In genomic region chr1:155293446-155293845, GRCm38 (mm10) we compare ENCODE assay signal across 8 mouse cellular contexts. TPM values are rescaled to one million over a fixed set of nuclear protein-coding genes. Genes with fewer than 3 reads are reported as not detected.
DNase-seq lines count a peak whose midpoint lies in the region; ATAC-seq and TF ChIP-seq lines count a peak whose summit lies in the region.

No protein-coding gene starts in this region.

- no peak for DNase-seq in left cerebral cortex, adult 2 months (ENCODE audit: extremely low spot score in 1 of 2, low spot score in 2 of 2)
- DNase-seq in left cerebral cortex, postnatal 4 days: no peak
- peak; percentile 74 for DNase-seq in ES-E14 (ENCODE audit: low read depth, low spot score)
- DNase-seq in cerebellum, adult 9-11 months: peak; percentile 30
- peak; percentile 61 for DNase-seq in large intestine, adult 2 months (ENCODE audit: low read depth, low spot score)
- DNase-seq in gastrocnemius, postnatal 25 days: no peak

- H3K4me2 ChIP-seq in heart, embryonic 13.5 days: 0 out of 2 replicates have a peak overlapping the region, but pooled peaks have one; percentile 28
- H3K4me2 ChIP-seq in midbrain, embryonic 16.5 days (ENCODE audit: low read length): no peak overlapping the region

- H3K27ac ChIP-seq in left cerebral cortex, adult 2 months: no peak overlapping the region
- H3K27ac ChIP-seq in ES-E14 (ENCODE audit: insufficient read depth, low read depth, low read length, poor library complexity, severe bottlenecking): no peak overlapping the region
- H3K27ac ChIP-seq in heart, embryonic 13.5 days (replicated peaks): no peak overlapping the region
- H3K27ac ChIP-seq in midbrain, embryonic 16.5 days (ENCODE audit: low read length): peak overlapping the region; percentile 53; the same call in 1 of the 2 replicates

- ATAC-seq in heart, embryonic 13.5 days (ENCODE audit: extremely low read depth, insufficient number of reproducible peaks, low FRiP score, low TSS enrichment): no peak
- ATAC-seq in midbrain, embryonic 16.5 days: peak; percentile 91

- H3K9ac ChIP-seq in ES-E14 (ENCODE audit: insufficient read depth, low read depth, low read length, poor library complexity, severe bottlenecking): no peak overlapping the region
- H3K9ac ChIP-seq in heart, embryonic 13.5 days: no peak overlapping the region
- no peak overlapping the region for H3K9ac ChIP-seq in midbrain, embryonic 16.5 days (ENCODE audit: low read depth, low read length)

- in situ Hi-C loops in ES-E14 (cut with MboI; ENCODE audit: low sequenced_read_pairs in 2 of 2, unreplicated experiment in 2 of 2): loop anchor here (5.0 to 10.0 kb wide), 2 partner anchors 231 to 239 kb away; no protein-coding TSS in a partner anchor

- intact Hi-C loops in left cerebral cortex, adult 2 months (cut with DNase I): loop anchor here (1.0 kb wide), 1 partner anchor 244 kb away; no protein-coding TSS in a partner anchor
- intact Hi-C loops in left cerebral cortex, postnatal 4 days (cut with DNase I): loop anchor here (2.0 kb wide), 1 partner anchor 243 kb away; no protein-coding TSS in a partner anchor

- TF ChIP-seq CTCF in left cerebral cortex, adult 2 months (IDR thresholded peaks at IDR 0.05): peak; percentile 82

- no peaks in the 10 kb centered on the region for H3K36me3 ChIP-seq in ES-E14 (ENCODE audit: control insufficient read depth, insufficient read depth, low read length, poor library complexity, severe bottlenecking)
- H3K36me3 ChIP-seq in heart, embryonic 13.5 days: peaks cover 25% of the 10 kb centered on the region
- peaks cover 10% of the 10 kb centered on the region; the same call in 1 of the 2 replicates for H3K36me3 ChIP-seq in midbrain, embryonic 16.5 days (ENCODE audit: control insufficient read depth, insufficient read depth, low read length)

- H3K27me3 ChIP-seq in heart, embryonic 13.5 days (replicated peaks): no peaks in the 10 kb centered on the region
- H3K27me3 ChIP-seq in midbrain, embryonic 16.5 days (ENCODE audit: control insufficient read depth, insufficient read depth, low read depth, low read length): no peaks in the 10 kb centered on the region

- H3K4me3 ChIP-seq in left cerebral cortex, adult 2 months: no peak overlapping the region
- H3K4me3 ChIP-seq in ES-E14 (ENCODE audit: insufficient read depth in 1 of 2, low read depth in 1 of 2, low read length in 2 of 2, poor library complexity in 1 of 2, severe bottlenecking in 1 of 2): no peak overlapping the region
- H3K4me3 ChIP-seq in heart, embryonic 13.5 days: no peak overlapping the region
- H3K4me3 ChIP-seq in midbrain, embryonic 16.5 days (ENCODE audit: low read depth, low read length): no peak overlapping the region

- no peaks in the 10 kb centered on the region for H3K9me3 ChIP-seq in ES-E14 (ENCODE audit: control insufficient read depth, insufficient read depth, low read depth, low read length)
- H3K9me3 ChIP-seq in heart, embryonic 13.5 days: 0 out of 2 replicates have a peak, but pooled peaks cover 3% of the 10 kb centered on the region
- H3K9me3 ChIP-seq in midbrain, embryonic 16.5 days (replicated peaks; ENCODE audit: control insufficient read depth, low read length, poor library complexity, severe bottlenecking): no peaks in the 10 kb centered on the region

- 14% methylated on average over 3 of the region's 3 CpGs for WGBS in heart, embryonic 13.5 days
- WGBS in large intestine, adult 2 months: 27% methylated on average over 3 of the region's 3 CpGs
- WGBS in midbrain, embryonic 16.5 days: 7% methylated on average over 3 of the region's 3 CpGs

- H3K4me1 ChIP-seq in ES-E14 (ENCODE audit: control insufficient read depth in 2 of 2, insufficient read depth in 2 of 2, low read length in 2 of 2, poor library complexity in 1 of 2): no peaks in the 10 kb centered on the region
- H3K4me1 ChIP-seq in heart, embryonic 13.5 days: no peaks in the 10 kb centered on the region
- peaks cover 2% of the 10 kb centered on the region for H3K4me1 ChIP-seq in midbrain, embryonic 16.5 days (ENCODE audit: control insufficient read depth, insufficient read depth, low read length)

TF ChIP-seq in ES-E14, 5 proteins besides CTCF, POLR2A, EP300 and RAD21:
- TF ChIP-seq ZC3H11A (IDR thresholded peaks at IDR 0.05; ENCODE audit: borderline replicate concordance, low read depth, low read length) (peak; percentile 89), HCFC1 (IDR thresholded peaks at IDR 0.05; ENCODE audit: borderline replicate concordance, insufficient read depth, low read length) (no peak)

RNA-seq across cellular contexts. Expression of gene BC034090, which starts 49.2 kb away (rescaled TPM):
- total RNA-seq in left cerebral cortex, adult 2 months (2021): 10 to 100 TPM in 1 of 2 experiments, 1 to 10 TPM in 1; 9.9 to 14.7 TPM
- total RNA-seq in left cerebral cortex, postnatal 4 days (2021): 1 to 10 TPM; 3.3 to 7.7 TPM
- total RNA-seq in ES-E14 (2012; rRNA removed): 4.2 and 7.8 TPM in 2 replicates
- polyA plus RNA-seq in heart, embryonic 13.5 days (2015; fragmentation: Nextera tagmentation; extraction: Ambion mirVana): 7.0 and 7.6 TPM in 2 replicates
- polyA plus RNA-seq in large intestine, adult 2 months (2012; rRNA removed): 2.4 and 2.8 TPM in 2 replicates
- 2.8 and 5.5 TPM in 2 replicates for polyA plus RNA-seq in midbrain, embryonic 16.5 days (2015; fragmentation: Nextera tagmentation; extraction: Ambion mirVana)
- 1 to 10 TPM; 1.7 to 2.3 TPM for total RNA-seq in gastrocnemius, postnatal 25 days (2021)

Comparison
In these comparisons a context has a peak if more than half of its experiments do, and no peak if none do; other contexts are left out.
1. DNase-seq: peak in ES-E14 (single experiment), cerebellum, adult 9-11 months (single experiment) and large intestine, adult 2 months (single experiment); none in left cerebral cortex, adult 2 months (0 of 2), left cerebral cortex, postnatal 4 days (single experiment) and gastrocnemius, postnatal 25 days (single experiment).